15 mouse cellular contexts compared by ENCODE assay signal in the genomic region with DNA sequence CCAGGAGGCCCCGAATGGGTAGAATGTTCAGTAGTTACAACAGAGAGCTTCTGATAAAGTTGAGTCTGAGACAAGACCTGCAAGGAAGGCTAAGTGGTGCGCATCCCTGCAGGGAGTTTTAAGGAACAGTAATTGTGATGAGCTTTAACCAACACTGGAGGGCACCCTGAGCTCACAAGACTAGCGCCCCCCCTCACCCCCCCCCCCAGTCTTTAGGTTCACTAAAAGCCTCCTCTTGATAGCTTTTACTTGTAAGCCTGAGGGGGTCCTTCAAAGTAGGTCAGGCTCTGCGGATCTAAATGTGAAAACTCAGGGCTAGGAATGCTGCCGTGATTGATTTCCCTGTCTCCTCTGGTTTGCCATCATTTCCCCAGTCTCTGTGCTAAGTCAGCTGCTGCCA.
DNase-seq lines count a peak whose midpoint lies in the region; ATAC-seq and TF ChIP-seq lines count a peak whose summit lies in the region.
"Had no signal": no experiment of that assay in that cellular context is flagged by ENCODE, and none has a peak within 500 bp of the region (broad histone marks: within the 10 kb centered on the region; RNA-seq: fewer than 3 reads in every experiment).

No protein-coding gene starts in this region.

- no peak overlapping the region for H3K9ac ChIP-seq in forebrain, embryonic 13.5 days
- H3K9ac ChIP-seq in forebrain, embryonic 11.5 days (ENCODE audit: low read length): no peak overlapping the region
- H3K9ac ChIP-seq in limb, embryonic 14.5 days (ENCODE audit: low read depth, low read length, severe bottlenecking): no peak overlapping the region
- no peak overlapping the region for H3K9ac ChIP-seq in neural tube, embryonic 15.5 days (replicated peaks)
- H3K9ac ChIP-seq: embryonic facial prominence, embryonic 12.5 days; heart, embryonic 15.5 days; liver, embryonic 15.5 days; midbrain, embryonic 12.5 days had no signal

- WGBS in forebrain, embryonic 13.5 days: 34% methylated on average over 5 of the region's 5 CpGs
- WGBS in forebrain, embryonic 11.5 days: 32% methylated on average over 5 of the region's 5 CpGs
- WGBS in limb, embryonic 14.5 days: 24% methylated on average over 5 of the region's 5 CpGs
- 37% methylated on average over 5 of the region's 5 CpGs for WGBS in limb, embryonic 10.5 days
- 37% methylated on average over 5 of the region's 5 CpGs for WGBS in neural tube, embryonic 15.5 days

- H3K9me3 ChIP-seq in forebrain, embryonic 13.5 days (replicated peaks): no peaks in the 10 kb centered on the region
- H3K9me3 ChIP-seq in forebrain, embryonic 11.5 days (ENCODE audit: control insufficient read depth, low read length): no peaks in the 10 kb centered on the region
- H3K9me3 ChIP-seq in limb, embryonic 14.5 days (ENCODE audit: control insufficient read depth, low read length): no peaks in the 10 kb centered on the region
- H3K9me3 ChIP-seq in limb, embryonic 10.5 days (replicated peaks): no peaks in the 10 kb centered on the region
- no peaks in the 10 kb centered on the region for H3K9me3 ChIP-seq in neural tube, embryonic 15.5 days (replicated peaks)
- H3K9me3 ChIP-seq: embryonic facial prominence, embryonic 12.5 days; heart, embryonic 15.5 days; liver, embryonic 15.5 days; midbrain, embryonic 12.5 days had no signal

- H3K36me3 ChIP-seq in forebrain, embryonic 13.5 days (ENCODE audit: poor library complexity, severe bottlenecking): no peaks in the 10 kb centered on the region
- H3K36me3 ChIP-seq in forebrain, embryonic 11.5 days (ENCODE audit: control insufficient read depth, insufficient read depth, low read length): no peaks in the 10 kb centered on the region
- H3K36me3 ChIP-seq in limb, embryonic 14.5 days (ENCODE audit: control insufficient read depth, insufficient read depth, low read length): no peaks in the 10 kb centered on the region
- no peaks in the 10 kb centered on the region for H3K36me3 ChIP-seq in limb, embryonic 10.5 days
- no peaks in the 10 kb centered on the region for H3K36me3 ChIP-seq in neural tube, embryonic 15.5 days
- H3K36me3 ChIP-seq: embryonic facial prominence, embryonic 12.5 days; heart, embryonic 15.5 days; liver, embryonic 15.5 days; midbrain, embryonic 12.5 days had no signal

- no peaks in the 10 kb centered on the region for H3K4me1 ChIP-seq in forebrain, embryonic 13.5 days
- no peaks in the 10 kb centered on the region for H3K4me1 ChIP-seq in forebrain, embryonic 11.5 days (replicated peaks; ENCODE audit: control insufficient read depth, insufficient read depth, low read length)
- H3K4me1 ChIP-seq in limb, embryonic 14.5 days (ENCODE audit: control insufficient read depth, insufficient read depth, low read length): no peaks in the 10 kb centered on the region
- peaks cover 49% of the 10 kb centered on the region for H3K4me1 ChIP-seq in limb, embryonic 10.5 days
- peaks cover 34% of the 10 kb centered on the region for H3K4me1 ChIP-seq in neural tube, embryonic 15.5 days
- H3K4me1 ChIP-seq: embryonic facial prominence, embryonic 12.5 days; heart, embryonic 15.5 days; liver, embryonic 15.5 days; midbrain, embryonic 12.5 days had no signal

- peaks cover 12% of the 10 kb centered on the region; the same call in 1 of the 2 replicates for H3K27me3 ChIP-seq in forebrain, embryonic 13.5 days
- no peaks in the 10 kb centered on the region for H3K27me3 ChIP-seq in forebrain, embryonic 11.5 days (ENCODE audit: control insufficient read depth, insufficient read depth, low read length)
- H3K27me3 ChIP-seq in limb, embryonic 14.5 days (ENCODE audit: control insufficient read depth, insufficient read depth, low read length): no peaks in the 10 kb centered on the region
- no peaks in the 10 kb centered on the region for H3K27me3 ChIP-seq in limb, embryonic 10.5 days (ENCODE audit: low read depth, poor library complexity, severe bottlenecking)
- no peaks in the 10 kb centered on the region for H3K27me3 ChIP-seq in neural tube, embryonic 15.5 days (replicated peaks)
- H3K27me3 ChIP-seq: embryonic facial prominence, embryonic 12.5 days; heart, embryonic 15.5 days; liver, embryonic 15.5 days; midbrain, embryonic 12.5 days had no signal

- H3K4me3 ChIP-seq in forebrain, embryonic 13.5 days: no peak overlapping the region
- no peak overlapping the region for H3K4me3 ChIP-seq in forebrain, embryonic 11.5 days (ENCODE audit: low read depth, low read length)
- H3K4me3 ChIP-seq in limb, embryonic 14.5 days (replicated peaks; ENCODE audit: low read length): no peak overlapping the region
- no peak overlapping the region for H3K4me3 ChIP-seq in limb, embryonic 10.5 days
- H3K4me3 ChIP-seq in neural tube, embryonic 15.5 days (replicated peaks): no peak overlapping the region
- H3K4me3 ChIP-seq: embryonic facial prominence, embryonic 12.5 days; heart, embryonic 15.5 days; liver, embryonic 15.5 days; midbrain, embryonic 12.5 days had no signal

- no peak overlapping the region for H3K27ac ChIP-seq in forebrain, embryonic 13.5 days
- H3K27ac ChIP-seq in forebrain, embryonic 11.5 days (ENCODE audit: low read depth, low read length): no peak overlapping the region
- no peak overlapping the region for H3K27ac ChIP-seq in limb, embryonic 14.5 days (replicated peaks; ENCODE audit: low read depth, low read length)
- no peak overlapping the region for H3K27ac ChIP-seq in limb, embryonic 10.5 days
- peak overlapping the region; percentile 37; the same call in 1 of the 2 replicates for H3K27ac ChIP-seq in neural tube, embryonic 15.5 days (replicated peaks)
- H3K27ac ChIP-seq: embryonic facial prominence, embryonic 12.5 days; heart, embryonic 15.5 days; liver, embryonic 15.5 days; midbrain, embryonic 12.5 days had no signal

- TF ChIP-seq POLR2A in limb, embryonic 14.5 days (IDR thresholded peaks at IDR 0.05; ENCODE audit: borderline replicate concordance, extremely low read depth, insufficient read depth, insufficient read length): no peak

- 0 out of 2 replicates have a peak, but pooled peaks have one; percentile 25 for ATAC-seq in forebrain, embryonic 13.5 days
- ATAC-seq in forebrain, embryonic 11.5 days (replicated peaks; ENCODE audit: low FRiP score): no peak
- no peak for ATAC-seq in limb, embryonic 14.5 days (ENCODE audit: low FRiP score, low read depth)
- peak; percentile 40; the same call in 1 of the 2 replicates for ATAC-seq in neural tube, embryonic 15.5 days (ENCODE audit: low FRiP score)

- no peak overlapping the region for H3K4me2 ChIP-seq in forebrain, embryonic 13.5 days
- H3K4me2 ChIP-seq in forebrain, embryonic 11.5 days (ENCODE audit: low read depth, low read length, severe bottlenecking): no peak overlapping the region
- no peak overlapping the region for H3K4me2 ChIP-seq in limb, embryonic 14.5 days (replicated peaks; ENCODE audit: low read depth, low read length, severe bottlenecking)
- no peak overlapping the region for H3K4me2 ChIP-seq in neural tube, embryonic 15.5 days
- H3K4me2 ChIP-seq: embryonic facial prominence, embryonic 12.5 days; heart, embryonic 15.5 days; liver, embryonic 15.5 days; midbrain, embryonic 12.5 days had no signal

- DNase-seq in forebrain, embryonic 11.5 days (ENCODE audit: low spot score): no peak
- peak; percentile 7 for DNase-seq in limb, embryonic 14.5 days (ENCODE audit: low spot score)
- no peak for DNase-seq in limb, embryonic 10.5 days (ENCODE audit: low spot score)
- peak; percentile 21 for DNase-seq in R1 (ENCODE audit: low read depth, low spot score)
- DNase-seq in layer of hippocampus, adult 9-10 months (ENCODE audit: low spot score): no peak
- DNase-seq in urinary bladder, postnatal 10 days (ENCODE audit: low spot score): no peak
- DNase-seq: kidney, adult 9 months; layer of hippocampus, postnatal 36 days; right cerebral cortex, adult 18-20 months had no signal

Comparison
In these comparisons a context has a peak if more than half of its experiments do, and no peak if none do; other contexts are left out.
1. ATAC-seq: peak in forebrain, embryonic 13.5 days (single experiment) and neural tube, embryonic 15.5 days (single experiment); none in forebrain, embryonic 11.5 days (single experiment) and limb, embryonic 14.5 days (single experiment).
2. DNase-seq: peak in limb, embryonic 14.5 days (single experiment) and R1 (single experiment); none in forebrain, embryonic 11.5 days (single experiment), limb, embryonic 10.5 days (single experiment), layer of hippocampus, adult 9-10 months (single experiment) and urinary bladder, postnatal 10 days (single experiment).